Mouse (Mus musculus) Patski (cell line): Measurements from ENCODE around the gene Pds5b. TPM values are rescaled to one million over a fixed set of nuclear protein-coding genes. Genes with fewer than 3 reads are reported as not detected.
"Not testable (repeated sequence)": the region's sequence is repeated elsewhere in the genome, so short reads cannot be mapped to it uniquely, and the experiment has no call there.

Experiments
- ATAC-seq: fragments of 100-300 bp; one replicate; pipeline ENCODE4 v1.8.0; 2021
- CTCF ChIA-PET: fragments of 350-600 bp; sonication (Branson Sonifier 250); formaldehyde crosslinking; loops from one replicate; lab custom pipeline; 2022; ENCODE audit warnings: inconsistent platforms; lab: Charles Lee
- POLR2A ChIA-PET: fragments of 350-600 bp; sonication (Branson Sonifier 250); formaldehyde crosslinking; loops from one replicate; lab custom pipeline; 2022; ENCODE audit warnings: antibody characterized with exemption, inconsistent platforms; lab: Charles Lee
- DNase-seq: peaks from one replicate; pipeline ENCODE4 v3.0.0-alpha.2; 2011; ENCODE audit warnings: low read depth, low spot score
- H3K27me3 ChIP-seq: fragments of 371-371 bp; one replicate; pipeline ENCODE4 v1.5.1; 2021
- CTCF ChIP-seq: fragments of 100-300 bp; IDR thresholded peaks from one replicate; pipeline ENCODE4 v1.5.1; 2021
- in situ Hi-C: fragments of 300-500 bp; cut with MboI; formaldehyde crosslinking; loops from 3 replicates; pipeline ENCODE4 v1.11.1; 2018; ENCODE audit warnings: low pct_unique_long_range_greater_than_20kb, mixed read lengths
- polyA plus RNA-seq: library from polyadenylated mRNA; unstranded; gene quantifications from one replicate; pipeline ENCODE4 v1.2.3, GENCODE M21; 2021

Pds5b gene
- polyA plus RNA-seq = 35.1 TPM

GRCm38 (mm10) chr5:150673153-150673835 lies at the start of gene Pds5b:
TSS of gene Pds5b (plus strand) at chr5:150673739.
- CTCF ChIA-PET = interaction anchor here (0.7 to 1.9 kb wide), 13 partner anchors 12 to 700 kb away, joined by 3 to 10 read pairs (median 4); no protein-coding TSS in a partner anchor

DNA sequence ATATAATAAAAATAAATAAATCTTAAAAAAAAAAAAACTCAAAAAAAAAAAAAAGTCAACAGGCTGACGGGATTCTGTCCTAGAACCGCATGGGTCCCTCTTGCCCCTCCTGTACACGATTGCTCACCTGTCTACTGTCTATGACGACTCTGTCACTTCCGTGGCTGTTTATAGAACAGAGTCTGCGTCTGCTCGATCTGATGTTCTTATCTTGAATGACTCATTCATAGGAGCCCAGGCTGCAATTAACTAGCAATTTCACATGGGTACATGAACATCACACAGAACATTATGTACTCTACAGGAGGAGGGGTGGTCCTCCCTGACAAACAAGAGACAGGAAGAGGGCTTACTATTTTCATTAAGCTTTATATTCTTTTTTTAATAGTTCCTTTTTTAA lies 48.0 kb upstream of the Pds5b start:
- ChIA-PET POLR2A (interaction anchor here (0.6 kb wide), 1 partner anchor 1221 kb away, joined by 12 read pairs; no protein-coding TSS in a partner anchor), CTCF (interaction anchor here (0.9 to 1.2 kb wide), 3 partner anchors 10 to 104 kb away, joined by 3 read pairs; no protein-coding TSS in a partner anchor)
- no peak for ATAC-seq
- no peak for DNase-seq
- in situ Hi-C loops = no loop called here
- no peak for TF ChIP-seq CTCF
- no peaks in the 10 kb centered on the region for H3K27me3 ChIP-seq

More at GRCm38 (mm10) chr5:150673153-150673835, at the start of gene Pds5b:
- DNase-seq (peak; percentile 86), ATAC-seq (peak; percentile 98)
- H3K27me3 ChIP-seq = no peaks in the 10 kb centered on the region
- POLR2A ChIA-PET = interaction anchor here (0.6 kb wide), 1 partner anchor 28 kb away, joined by 5 read pairs; no protein-coding TSS in a partner anchor
- in situ Hi-C loops = loop anchor here (25.0 kb wide), 1 partner anchor 511 kb away; no protein-coding TSS in a partner anchor
- peak; percentile 100 for TF ChIP-seq CTCF

DNA sequence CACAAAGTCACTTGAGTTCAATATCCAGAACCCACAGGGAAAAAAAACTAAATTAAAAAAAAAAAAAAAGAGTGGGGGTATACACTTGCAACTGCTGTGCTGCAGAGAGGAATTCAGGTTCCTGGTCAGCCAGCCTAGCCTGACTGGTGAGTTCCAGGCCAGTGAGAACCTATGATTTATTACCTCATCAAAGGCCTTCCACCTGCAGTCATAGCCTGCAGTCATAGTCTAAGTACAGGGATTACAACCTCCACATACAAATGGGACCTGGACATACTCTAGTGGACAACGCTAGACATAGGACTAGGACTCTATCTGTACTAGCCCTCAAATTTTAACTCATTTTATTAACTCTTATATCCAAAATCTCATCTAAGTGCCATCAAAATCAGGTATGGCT lies 44.3 kb upstream of the Pds5b start:
- in situ Hi-C loops = no loop called here
- no peak for DNase-seq
- POLR2A ChIA-PET = no interaction called here
- no peak for TF ChIP-seq CTCF
- CTCF ChIA-PET = no interaction called here
- ATAC-seq = no peak
- H3K27me3 ChIP-seq = no peaks in the 10 kb centered on the region

DNA sequence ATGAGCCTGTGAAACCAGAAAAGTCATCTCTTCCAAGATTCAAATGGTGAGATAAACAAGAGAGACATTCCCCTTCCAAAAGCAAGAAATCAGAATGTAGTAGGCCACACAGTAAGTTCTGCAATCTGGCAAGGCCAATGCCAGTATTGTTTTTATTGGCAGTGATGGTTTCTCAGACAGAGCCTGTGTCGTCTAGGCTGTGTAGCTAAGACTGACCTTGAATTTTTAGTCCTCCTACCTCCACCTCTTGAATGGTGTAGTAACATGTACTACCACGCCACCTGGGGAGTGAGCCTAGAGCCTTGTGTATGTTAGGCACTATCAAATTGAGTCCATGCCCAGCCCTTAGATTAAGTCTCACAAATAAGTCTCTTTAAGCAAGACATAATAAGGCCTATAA lies 43.8 kb upstream of the Pds5b start:
- no peak for TF ChIP-seq CTCF
- CTCF ChIA-PET = no interaction called here
- in situ Hi-C loops = no loop called here
- no peak for ATAC-seq
- DNase-seq = no peak
- no peaks in the 10 kb centered on the region for H3K27me3 ChIP-seq
- POLR2A ChIA-PET = no interaction called here

GRCm38 (mm10) chr5:150641440-150641839 lies 32.1 kb upstream of the Pds5b start:
- ATAC-seq (no peak), DNase-seq (no peak)
- ChIA-PET POLR2A (no interaction called here), CTCF (interaction anchor here (0.8 to 1.5 kb wide), 3 partner anchors 10 to 16 kb away, joined by 3 to 5 read pairs (median 4); no protein-coding TSS in a partner anchor)
- in situ Hi-C loops = no loop called here
- H3K27me3 ChIP-seq = no peaks in the 10 kb centered on the region
- TF ChIP-seq CTCF = no peak

GRCm38 (mm10) chr5:150643390-150643789 lies 30.1 kb upstream of the Pds5b start:
- ATAC-seq, in situ Hi-C loops, DNase-seq, H3K27me3 ChIP-seq: not testable (repeated sequence)
- peak; percentile 34 for TF ChIP-seq CTCF
- POLR2A ChIA-PET = interaction anchor here (0.7 to 1.1 kb wide), 2 partner anchors 9 to 191 kb away, joined by 3 to 6 read pairs; no protein-coding TSS in a partner anchor
- CTCF ChIA-PET = interaction anchor here (0.7 to 1.9 kb wide), 5 partner anchors 9 to 79 kb away, joined by 3 to 5 read pairs (median 5); no protein-coding TSS in a partner anchor

GRCm38 (mm10) chr5:150644926-150645325 lies 28.6 kb upstream of the Pds5b start:
- no peak for TF ChIP-seq CTCF
- in situ Hi-C loops = no loop called here
- ATAC-seq (no peak), DNase-seq (no peak)
- H3K27me3 ChIP-seq = no peaks in the 10 kb centered on the region
- ChIA-PET POLR2A (interaction anchor here (0.7 kb wide), 1 partner anchor 59 kb away, joined by 14 read pairs; no protein-coding TSS in a partner anchor), CTCF (interaction anchor here (0.9 kb wide), 1 partner anchor 108 kb away, joined by 3 read pairs; no protein-coding TSS in a partner anchor)

- ChIA-PET CTCF (interaction anchor here (0.7 to 1.9 kb wide), 3 partner anchors 8 to 18 kb away, joined by 3 to 6 read pairs (median 3); no protein-coding TSS in a partner anchor), POLR2A (no interaction called here)
- TF ChIP-seq CTCF = peak; percentile 11
- in situ Hi-C loops = loop anchor here (25.0 kb wide), 1 partner anchor 490 kb away; no protein-coding TSS in a partner anchor
- ATAC-seq (no peak), DNase-seq (no peak)
- H3K27me3 ChIP-seq = no peaks in the 10 kb centered on the region
These were observed 21.0 kb upstream of the Pds5b start for GRCm38 (mm10) chr5:150652578-150652977.

DNA sequence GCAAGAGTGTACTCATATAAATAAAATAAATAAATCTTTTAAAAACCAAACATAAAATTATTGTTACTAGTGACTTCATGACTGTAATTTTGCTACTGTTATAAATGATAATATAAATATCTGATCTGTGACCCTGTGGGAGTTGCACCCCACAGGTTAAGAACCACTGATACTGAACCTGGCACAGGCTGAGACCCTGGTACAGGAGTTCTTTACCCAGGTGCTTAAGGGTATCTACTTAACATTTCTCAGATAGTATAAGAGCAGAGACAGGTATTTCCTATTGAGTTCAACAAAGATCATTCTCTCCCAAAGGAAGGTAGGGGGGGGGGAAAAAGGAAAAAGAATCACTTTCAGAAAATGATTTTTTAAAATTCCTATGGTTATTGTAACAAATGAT lies 19.0 kb upstream of the Pds5b start:
- ChIA-PET CTCF (no interaction called here), POLR2A (no interaction called here)
- in situ Hi-C loops = loop anchor here (25.0 kb wide), 1 partner anchor 492 kb away; no protein-coding TSS in a partner anchor
- DNase-seq (no peak), ATAC-seq (no peak)
- no peaks in the 10 kb centered on the region for H3K27me3 ChIP-seq
- peak; percentile 11 for TF ChIP-seq CTCF

DNA sequence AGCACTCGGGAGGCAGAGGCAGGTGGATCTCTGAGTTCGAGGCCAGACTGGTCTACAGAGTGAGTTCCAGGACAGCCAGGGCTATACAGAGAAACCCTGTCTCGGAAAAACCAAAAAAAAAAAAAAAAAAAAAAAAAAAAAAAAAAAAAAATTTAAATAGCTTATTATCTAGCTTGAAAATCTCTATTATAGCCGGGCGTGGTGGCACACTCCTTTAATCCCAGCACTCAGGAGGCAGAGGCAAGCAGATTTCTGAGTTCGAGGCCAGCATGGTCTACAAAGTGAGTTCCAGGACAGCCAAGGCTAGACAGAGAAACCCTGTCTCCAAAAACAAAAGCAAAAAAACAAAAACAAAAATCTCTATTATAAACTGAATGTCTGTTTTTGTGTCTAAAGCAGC lies 14.1 kb upstream of the Pds5b start:
- POLR2A ChIA-PET = not testable (repeated sequence)

DNA sequence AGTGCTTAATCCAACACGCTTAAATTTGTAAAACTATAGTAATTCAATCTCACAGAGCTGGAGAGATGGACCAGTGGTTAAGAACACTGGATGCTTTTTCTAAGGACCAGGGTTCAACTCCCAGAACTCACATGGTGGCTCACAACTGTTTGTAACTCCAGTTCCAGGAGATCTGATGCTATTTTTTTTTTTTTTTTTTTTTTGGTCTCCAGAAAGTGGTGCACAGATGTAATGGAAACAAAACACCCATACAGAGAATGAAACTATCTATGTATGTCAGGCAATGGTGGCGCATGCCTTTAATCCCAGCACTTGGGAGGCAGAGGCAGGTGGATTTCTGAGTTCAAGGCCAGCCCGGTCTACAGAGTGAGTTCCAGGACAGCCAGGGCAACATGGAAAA lies 13.2 kb upstream of the Pds5b start:
- not testable (repeated sequence) for H3K27me3 ChIP-seq, ATAC-seq, DNase-seq
- ChIA-PET POLR2A (interaction anchor here (0.7 kb wide), 1 partner anchor 451 kb away, joined by 5 read pairs; no protein-coding TSS in a partner anchor), CTCF (interaction anchor here (1.3 kb wide), 1 partner anchor 8 kb away, joined by 3 read pairs; no protein-coding TSS in a partner anchor)
- in situ Hi-C loops = loop anchor here (25.0 kb wide), 1 partner anchor 498 kb away; no protein-coding TSS in a partner anchor

More for the DNA sequence above, 14.1 kb upstream of the Pds5b start:
- CTCF ChIA-PET = interaction anchor here (1.3 kb wide), 1 partner anchor 7 kb away, joined by 3 read pairs; no protein-coding TSS in a partner anchor
- not testable (repeated sequence) for H3K27me3 ChIP-seq, ATAC-seq, DNase-seq
- in situ Hi-C loops = loop anchor here (25.0 kb wide), 1 partner anchor 497 kb away; no protein-coding TSS in a partner anchor

DNA sequence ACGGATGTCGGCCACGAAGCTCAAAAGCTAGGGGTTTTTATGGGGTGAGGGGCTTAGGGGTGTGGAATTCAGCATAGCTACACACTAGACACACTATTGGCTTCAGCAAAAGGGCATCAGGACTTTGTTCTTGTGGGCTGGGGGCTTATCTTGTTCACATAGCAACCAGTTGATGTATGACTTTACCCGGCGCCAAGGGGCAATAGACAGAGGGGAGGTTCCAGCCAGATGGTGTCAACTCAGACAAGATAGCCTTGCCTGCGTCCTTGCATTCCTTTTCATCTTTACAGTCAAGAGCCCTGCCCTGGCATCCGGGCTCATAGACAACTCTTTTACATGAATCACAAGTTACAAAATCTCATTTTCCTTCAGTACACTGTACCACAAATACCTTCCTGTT lies 9.6 kb upstream of the Pds5b start:
- POLR2A ChIA-PET, DNase-seq, H3K27me3 ChIP-seq, CTCF ChIA-PET, ATAC-seq: not testable (repeated sequence)
- in situ Hi-C loops = loop anchor here (25.0 kb wide), 1 partner anchor 502 kb away; no protein-coding TSS in a partner anchor
